Mouse (Mus musculus): ENCODE measurements around the gene Tshz2. TPM values are rescaled to one million over a fixed set of nuclear protein-coding genes. Genes with fewer than 3 reads are reported as not detected.

Gene Tshz2
- polyA plus RNA-seq, 1 experiment from 2014 or later = 3.4 TPM

- TF ChIP-seq CTCF (IDR thresholded peaks at IDR 0.05) (no peak), EP300 (IDR thresholded peaks at IDR 0.05) (no peak)
- no peak for DNase-seq (ENCODE audit: low spot score)
- Histone ChIP-seq H3K27me3 (replicated peaks; ENCODE audit: insufficient read depth, low read length) (no peaks in the 10 kb centered on the region), H3K4me3 (ENCODE audit: low read depth, low read length) (no peak overlapping the region), H3K9ac (replicated peaks; ENCODE audit: low read depth) (no peak overlapping the region), H3K4me1 (ENCODE audit: insufficient read depth, low read depth, low read length) (no peaks in the 10 kb centered on the region), H3K4me2 (replicated peaks; ENCODE audit: low read depth, low read length) (no peak overlapping the region), H3K27ac (ENCODE audit: low read length) (no peak overlapping the region), H3K36me3 (ENCODE audit: insufficient read depth, low read length) (no peaks in the 10 kb centered on the region), H3K9me3 (ENCODE audit: low read length) (no peaks in the 10 kb centered on the region)
- no peak for ATAC-seq
- 75% methylated on average over 10 of the region's 10 CpGs for WGBS
Measured at GRCm38 (mm10) chr2:169814757-169815156, 181.9 kb downstream of the Tshz2 start.

DNA sequence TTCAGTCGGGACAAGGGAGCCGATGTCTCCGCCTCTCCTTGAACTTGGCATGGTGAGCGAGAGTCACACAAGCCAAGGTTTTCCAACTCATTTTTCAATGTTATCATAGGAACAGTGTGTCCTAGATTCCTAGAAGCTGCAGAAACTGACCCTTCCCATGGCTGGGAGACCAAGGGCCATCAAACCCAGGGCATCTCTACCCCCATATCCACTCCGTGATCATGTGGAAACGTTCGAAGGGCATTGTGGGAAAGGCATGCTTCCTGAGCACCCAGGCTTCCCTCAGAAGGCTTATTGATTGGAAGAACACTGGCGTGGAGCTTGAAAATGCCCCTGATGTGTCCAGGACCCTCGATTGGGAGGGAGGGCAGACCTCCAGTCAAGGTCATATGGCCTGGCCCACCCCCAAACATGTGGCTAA lies 188.2 kb downstream of the Tshz2 start:
- Histone ChIP-seq H3K4me1 (ENCODE audit: insufficient read depth, low read depth, low read length) (no peaks in the 10 kb centered on the region), H3K36me3 (ENCODE audit: insufficient read depth, low read length) (no peaks in the 10 kb centered on the region), H3K4me2 (replicated peaks; ENCODE audit: low read depth, low read length) (no peak overlapping the region), H3K9me3 (ENCODE audit: low read length) (no peaks in the 10 kb centered on the region), H3K27ac (ENCODE audit: low read length) (0 out of 2 replicates have a peak overlapping the region, but pooled peaks have one; percentile 0), H3K27me3 (replicated peaks; ENCODE audit: insufficient read depth, low read length) (no peaks in the 10 kb centered on the region), H3K4me3 (ENCODE audit: low read depth, low read length) (no peak overlapping the region), H3K9ac (replicated peaks; ENCODE audit: low read depth) (no peak overlapping the region)
- DNase-seq (ENCODE audit: low spot score) (peak; percentile 31), ATAC-seq (peak; percentile 41; the same call in 1 of the 2 replicates)
- TF ChIP-seq EP300 (IDR thresholded peaks at IDR 0.05) (0 out of 2 replicates have a peak, but pooled peaks have one; percentile 16), CTCF (IDR thresholded peaks at IDR 0.05) (no peak)
- WGBS = 75% methylated on average over 9 of the region's 9 CpGs

DNA sequence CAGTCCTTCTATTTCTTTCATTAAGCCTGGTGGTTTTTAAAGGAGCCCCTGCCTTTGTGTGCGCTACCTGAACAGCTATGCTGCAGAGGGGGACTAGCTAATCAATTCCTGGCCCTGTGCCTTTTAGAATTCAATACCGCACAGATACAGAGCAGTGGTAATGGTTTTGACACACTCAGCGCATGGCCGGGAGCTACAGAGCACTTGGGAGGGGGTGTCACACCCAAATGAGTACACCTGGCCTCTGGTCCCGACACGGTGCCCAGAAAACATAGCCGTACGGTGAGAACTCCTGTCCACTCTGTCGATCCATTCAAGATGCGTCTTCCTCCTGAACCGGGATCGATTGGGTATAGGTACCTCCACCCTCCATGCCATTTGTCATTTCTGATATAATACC lies 193.1 kb downstream of the Tshz2 start:
- H3K4me3 ChIP-seq (ENCODE audit: low read depth, low read length) = peak overlapping the region; percentile 14; the same call in 1 of the 2 replicates
- no peak overlapping the region for H3K9ac ChIP-seq (replicated peaks; ENCODE audit: low read depth)
- ATAC-seq = no peak

DNA sequence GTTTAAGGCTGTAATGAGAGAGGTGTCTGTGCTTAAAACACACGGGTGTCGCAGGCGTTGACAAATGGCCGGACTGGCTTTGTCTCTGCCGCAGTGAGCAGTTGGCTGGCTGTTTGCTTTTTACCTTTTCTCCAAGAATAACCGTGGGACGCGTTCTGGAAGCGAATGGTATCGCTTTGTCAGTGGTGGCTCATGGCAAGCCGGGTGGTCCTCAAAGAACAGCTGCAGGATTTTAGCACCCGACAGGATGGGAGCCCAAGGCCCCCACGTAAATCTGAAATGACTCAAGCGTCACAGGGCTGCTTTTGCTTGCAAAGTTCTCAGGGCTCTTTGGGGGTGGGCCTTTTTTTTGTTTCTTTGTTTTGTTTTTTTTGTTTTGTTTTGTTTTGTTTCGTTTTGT lies 193.5 kb downstream of the Tshz2 start:
- DNase-seq (ENCODE audit: low spot score) = peak; percentile 32
- no peak overlapping the region for H3K27ac ChIP-seq (ENCODE audit: low read length)
- no peaks in the 10 kb centered on the region for H3K4me1 ChIP-seq (ENCODE audit: insufficient read depth, low read depth, low read length)
- H3K27me3 ChIP-seq (replicated peaks; ENCODE audit: insufficient read depth, low read length) = no peaks in the 10 kb centered on the region
- H3K4me2 ChIP-seq (replicated peaks; ENCODE audit: low read depth, low read length) = peak overlapping the region; percentile 38
- H3K9me3 ChIP-seq (ENCODE audit: low read length) = no peaks in the 10 kb centered on the region
- no peak overlapping the region for H3K9ac ChIP-seq (replicated peaks; ENCODE audit: low read depth)
- H3K4me3 ChIP-seq (ENCODE audit: low read depth, low read length) = peak overlapping the region; percentile 14; the same call in 1 of the 2 replicates
- WGBS = 22% methylated on average over 15 of the region's 15 CpGs
- 0 out of 2 replicates have a peak, but pooled peaks have one; percentile 19 for ATAC-seq
- no peaks in the 10 kb centered on the region for H3K36me3 ChIP-seq (ENCODE audit: insufficient read depth, low read length)
- TF ChIP-seq CTCF (IDR thresholded peaks at IDR 0.05) = no peak
- no peak for TF ChIP-seq EP300 (IDR thresholded peaks at IDR 0.05)

More for the DNA sequence above, 193.1 kb downstream of the Tshz2 start:
- H3K4me2 ChIP-seq (replicated peaks; ENCODE audit: low read depth, low read length) = peak overlapping the region; percentile 38
- WGBS = 50% methylated on average over 12 of the region's 12 CpGs
- TF ChIP-seq EP300 (IDR thresholded peaks at IDR 0.05) (no peak), CTCF (IDR thresholded peaks at IDR 0.05) (no peak)
- no peaks in the 10 kb centered on the region for H3K4me1 ChIP-seq (ENCODE audit: insufficient read depth, low read depth, low read length)
- DNase-seq (ENCODE audit: low spot score) = no peak
- no peaks in the 10 kb centered on the region for H3K27me3 ChIP-seq (replicated peaks; ENCODE audit: insufficient read depth, low read length)
- H3K27ac ChIP-seq (ENCODE audit: low read length) = no peak overlapping the region
- no peaks in the 10 kb centered on the region for H3K9me3 ChIP-seq (ENCODE audit: low read length)
- no peaks in the 10 kb centered on the region for H3K36me3 ChIP-seq (ENCODE audit: insufficient read depth, low read length)

GRCm38 (mm10) chr2:169826833-169827232 lies 194.0 kb downstream of the Tshz2 start:
- TF ChIP-seq CTCF (IDR thresholded peaks at IDR 0.05) = no peak
- TF ChIP-seq EP300 (IDR thresholded peaks at IDR 0.05) = no peak

GRCm38 (mm10) chr2:169832184-169832583 lies 199.4 kb downstream of the Tshz2 start:
- H3K4me1 ChIP-seq (ENCODE audit: insufficient read depth, low read depth, low read length) = no peaks in the 10 kb centered on the region
- H3K4me3 ChIP-seq (ENCODE audit: low read depth, low read length) = no peak overlapping the region
- H3K36me3 ChIP-seq (ENCODE audit: insufficient read depth, low read length) = no peaks in the 10 kb centered on the region
- H3K27me3 ChIP-seq (replicated peaks; ENCODE audit: insufficient read depth, low read length) = no peaks in the 10 kb centered on the region
- DNase-seq (ENCODE audit: low spot score) (no peak), ATAC-seq (no peak)
- H3K4me2 ChIP-seq (replicated peaks; ENCODE audit: low read depth, low read length) = no peak overlapping the region
- no peak overlapping the region for H3K9ac ChIP-seq (replicated peaks; ENCODE audit: low read depth)
- H3K27ac ChIP-seq (ENCODE audit: low read length) = no peak overlapping the region
- WGBS = 55% methylated on average over 12 of the region's 12 CpGs
- H3K9me3 ChIP-seq (ENCODE audit: low read length) = no peaks in the 10 kb centered on the region
- TF ChIP-seq CTCF (IDR thresholded peaks at IDR 0.05) (no peak), EP300 (IDR thresholded peaks at IDR 0.05) (no peak)

More at GRCm38 (mm10) chr2:169826833-169827232, 194.0 kb downstream of the Tshz2 start:
- Histone ChIP-seq H3K27ac (ENCODE audit: low read length) (no peak overlapping the region), H3K36me3 (ENCODE audit: insufficient read depth, low read length) (no peaks in the 10 kb centered on the region), H3K27me3 (replicated peaks; ENCODE audit: insufficient read depth, low read length) (no peaks in the 10 kb centered on the region), H3K9ac (replicated peaks; ENCODE audit: low read depth) (no peak overlapping the region), H3K9me3 (ENCODE audit: low read length) (no peaks in the 10 kb centered on the region), H3K4me2 (replicated peaks; ENCODE audit: low read depth, low read length) (peak overlapping the region; percentile 38; the same call in 1 of the 2 replicates), H3K4me3 (ENCODE audit: low read depth, low read length) (no peak overlapping the region), H3K4me1 (ENCODE audit: insufficient read depth, low read depth, low read length) (no peaks in the 10 kb centered on the region)
- DNase-seq (ENCODE audit: low spot score) (no peak), ATAC-seq (peak; percentile 23)
- 15% methylated on average over 8 of the region's 8 CpGs for WGBS

Measured in lung, postnatal 0 days (tissue).